Mouse (Mus musculus) thymus, adult 2 months (tissue): ENCODE data around the gene Adprhl2. TPM values are rescaled to one million over a fixed set of nuclear protein-coding genes. Genes with fewer than 3 reads are reported as not detected.
A peak's percentile ranks its signal among the peaks of the same experiment; 100 is the strongest.

Source experiments
- DNase-seq: peaks from one replicate; pipeline ENCODE4 v3.0.0; 2021
- H3K27ac ChIP-seq: fragments of 200-500 bp; 2 replicates; pipeline ENCODE4 v1.5.1; 2012; ENCODE audit warnings: low read length, control low read depth; ENCODE audit not compliant: control insufficient read depth, insufficient read depth
- H3K27me3 ChIP-seq: fragments of 200-500 bp; 2 replicates; pipeline ENCODE4 v1.6.1; 2012; ENCODE audit warnings: mild to moderate bottlenecking, low read length, moderate library complexity, mixed read lengths; ENCODE audit not compliant: control insufficient read depth, insufficient read depth
- H3K36me3 ChIP-seq: fragments of 200-500 bp; 2 replicates; pipeline ENCODE4 v1.6.1; 2012; ENCODE audit warnings: mild to moderate bottlenecking, low read length, moderate library complexity; ENCODE audit not compliant: control insufficient read depth, insufficient read depth
- H3K4me1 ChIP-seq: fragments of 200-500 bp; replicated peaks from 2 replicates; pipeline ENCODE4 v1.6.1; 2012; ENCODE audit warnings: low read length; ENCODE audit not compliant: control insufficient read depth, insufficient read depth
- H3K4me3 ChIP-seq: fragments of 200-500 bp; 2 replicates; pipeline ENCODE4 v1.5.1; 2012; ENCODE audit warnings: mild to moderate bottlenecking, low read length, control low read depth, moderate library complexity; ENCODE audit not compliant: control insufficient read depth, insufficient read depth
- CTCF ChIP-seq: fragments of 200-500 bp; IDR thresholded peaks from 2 replicates; pipeline ENCODE4 v1.5.1; 2012; ENCODE audit warnings: mild to moderate bottlenecking, control low read depth, low read length, moderate library complexity, borderline replicate concordance; ENCODE audit not compliant: control insufficient read depth, poor library complexity, insufficient read depth; ENCODE audit errors: extremely low read depth
- POLR2A ChIP-seq: fragments of 200-500 bp; IDR thresholded peaks from 2 replicates; pipeline ENCODE4 v1.6.1; 2012; ENCODE audit warnings: mild to moderate bottlenecking, low read length, control low read depth, moderate library complexity; ENCODE audit not compliant: control insufficient read depth, poor library complexity, insufficient read depth; ENCODE audit errors: extremely low read depth
- WGBS: fragments of 180-500 bp; shearing (Covaris S2); methylation state at CpG from one replicate; pipeline ENCODE4 v1.1.7; 2018; 5-methylcytosine and 5-hydroxymethylcytosine counted together
- polyA plus RNA-seq: library from polyadenylated mRNA; depleted of rRNA; stranded (reverse); fragments of >200 nt; gene quantifications from 2 replicates; pipeline ENCODE4 v1.2.3, GENCODE M21; 2012; rRNA removed

Gene Adprhl2
- polyA plus RNA-seq, result 66.0 and 67.9 TPM in 2 replicates

DNA sequence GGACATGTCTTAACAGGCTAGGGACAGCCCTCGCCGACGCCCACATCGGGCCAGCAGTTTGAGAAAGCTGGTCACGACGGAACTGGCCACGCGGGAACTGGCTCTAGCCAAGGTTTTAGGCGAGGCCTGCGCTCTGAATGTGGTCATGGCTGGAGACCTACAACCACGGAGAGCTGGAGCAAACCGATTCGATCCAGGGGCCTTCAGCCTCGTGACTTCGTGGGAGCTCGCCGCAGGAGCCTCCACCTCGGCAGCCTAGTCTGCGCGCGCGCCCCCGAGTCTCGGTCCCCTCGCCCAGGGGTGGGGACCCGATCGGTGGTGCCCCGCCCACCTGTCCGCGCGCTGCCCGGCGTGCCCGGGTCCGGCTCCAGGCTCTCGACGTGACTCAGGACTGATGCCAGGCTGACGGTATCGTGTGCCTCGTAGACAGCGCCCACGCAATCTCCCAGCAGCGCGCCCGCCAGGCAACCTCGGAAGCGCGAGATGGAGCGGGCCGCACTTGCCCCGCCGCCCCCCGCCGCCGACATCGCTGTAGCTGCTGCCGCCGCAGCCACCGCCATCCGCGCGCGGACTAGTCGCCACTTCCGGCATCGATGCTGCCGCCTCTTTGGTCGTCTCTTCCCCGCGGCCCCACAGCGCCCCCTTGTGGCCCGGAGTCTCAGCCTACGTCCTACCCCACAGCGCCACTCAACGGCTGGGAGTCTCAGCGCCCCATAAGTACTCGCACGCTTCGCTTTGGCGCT is at the start of gene Adprhl2:
Gene Adprhl2 (minus strand): TSS at position 593 of the 743 bp plus-strand sequence.
- H3K4me3 ChIP-seq, result peak within 1 kb of the TSS; percentile 59
- peaks cover 18% of the 10 kb centered on the region for H3K36me3 ChIP-seq
- H3K4me1 ChIP-seq, result peaks cover 4% of the 10 kb centered on the region
- H3K27ac ChIP-seq, result no peak within 1 kb of the TSS
- TF ChIP-seq POLR2A, result 0 out of 2 replicates have a peak, but pooled peaks have one; percentile 68
- peak; percentile 100 for TF ChIP-seq CTCF
- H3K27me3 ChIP-seq, result no peaks in the 10 kb centered on the region
- under 1% methylated on average over 80 of the region's 80 CpGs for WGBS
- DNase-seq, result peak; percentile 99

GRCm38 (mm10) chr4:126360069-126360468 is 38.6 kb upstream of the Adprhl2 start:
- H3K4me1 ChIP-seq, result no peaks in the 10 kb centered on the region
- 100% methylated on average over 1 of the region's 1 CpGs for WGBS
- no peak for DNase-seq

GRCm38 (mm10) chr4:126343451-126343850 is 21.9 kb upstream of the Adprhl2 start:
- Histone ChIP-seq H3K4me1 (no peaks in the 10 kb centered on the region), H3K27ac (no peak overlapping the region), H3K27me3 (no peaks in the 10 kb centered on the region), H3K36me3 (peaks cover 8% of the 10 kb centered on the region), H3K4me3 (no peak overlapping the region)
- no peak for DNase-seq
- 96% methylated on average over 4 of the region's 4 CpGs for WGBS
- TF ChIP-seq POLR2A, result no peak
- TF ChIP-seq CTCF, result no peak

More at GRCm38 (mm10) chr4:126360069-126360468, 38.6 kb upstream of the Adprhl2 start:
- Histone ChIP-seq H3K27ac (no peak overlapping the region), H3K36me3 (peaks cover 7% of the 10 kb centered on the region; the same call in 1 of the 2 replicates), H3K4me3 (no peak overlapping the region), H3K27me3 (no peaks in the 10 kb centered on the region)
- TF ChIP-seq POLR2A (no peak), CTCF (no peak)

- WGBS, result 56% methylated on average over 4 of the region's 4 CpGs
- no peaks in the 10 kb centered on the region for H3K27me3 ChIP-seq
- no peak overlapping the region for H3K4me3 ChIP-seq
- H3K27ac ChIP-seq, result no peak overlapping the region
- H3K36me3 ChIP-seq, result no peaks in the 10 kb centered on the region
- no peaks in the 10 kb centered on the region for H3K4me1 ChIP-seq
- no peak for DNase-seq
- TF ChIP-seq CTCF (no peak), POLR2A (no peak)
These were observed 18.0 kb upstream of the Adprhl2 start for GRCm38 (mm10) chr4:126339461-126339860.

DNA sequence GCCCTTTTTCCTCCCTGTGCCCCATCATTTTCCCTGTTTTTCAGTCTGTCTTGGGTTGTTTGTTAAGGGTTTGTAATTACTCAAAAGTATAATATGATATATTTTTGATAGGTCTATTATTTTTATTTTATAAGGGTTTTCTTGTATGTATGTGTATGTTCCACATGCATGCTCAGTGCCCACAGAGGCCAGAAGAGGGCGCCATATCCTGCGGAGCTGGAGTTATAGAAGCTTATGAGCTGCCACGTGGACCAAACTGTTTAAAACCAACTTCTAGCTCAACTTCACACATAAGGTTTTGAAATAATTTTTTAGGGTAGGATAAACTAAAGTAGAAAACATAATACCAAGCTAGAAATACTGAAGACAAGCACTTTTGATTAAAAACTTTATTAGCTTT is 10.9 kb upstream of the Adprhl2 start:
- Histone ChIP-seq H3K4me1 (no peaks in the 10 kb centered on the region), H3K27me3 (no peaks in the 10 kb centered on the region), H3K36me3 (no peaks in the 10 kb centered on the region), H3K27ac (no peak overlapping the region), H3K4me3 (no peak overlapping the region)
- DNase-seq, result peak; percentile 19
- WGBS, result 69% methylated on average over 3 of the region's 3 CpGs
- no peak for TF ChIP-seq CTCF
- TF ChIP-seq POLR2A, result no peak

DNA sequence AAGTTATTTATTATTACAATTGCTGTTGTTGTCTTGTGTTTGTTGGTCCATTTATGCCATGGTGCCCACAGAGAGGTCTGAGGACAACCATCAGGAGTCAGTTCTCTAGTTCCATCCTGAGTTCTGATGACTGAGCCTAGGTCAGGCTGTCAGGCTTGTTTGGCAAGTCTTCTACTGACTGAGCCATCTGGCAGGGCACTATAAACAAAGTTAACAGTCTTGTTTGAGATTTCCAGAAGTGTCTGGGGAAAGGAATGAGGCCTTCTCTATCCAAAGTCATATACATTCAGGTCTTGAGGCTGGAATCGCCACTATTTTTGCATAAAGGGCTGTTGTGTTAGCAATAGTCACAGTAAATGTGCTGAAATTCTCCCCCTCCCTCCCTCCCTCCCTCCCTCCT is 10.2 kb upstream of the Adprhl2 start:
- no peak overlapping the region for H3K4me3 ChIP-seq
- no peak for TF ChIP-seq POLR2A
- TF ChIP-seq CTCF, result no peak
- H3K36me3 ChIP-seq, result no peaks in the 10 kb centered on the region
- no peak overlapping the region for H3K27ac ChIP-seq
- 100% methylated on average over 1 of the region's 1 CpGs for WGBS
- no peaks in the 10 kb centered on the region for H3K27me3 ChIP-seq
- DNase-seq, result no peak
- H3K4me1 ChIP-seq, result no peaks in the 10 kb centered on the region

- TF ChIP-seq POLR2A, result no peak
- TF ChIP-seq CTCF, result no peak
- Histone ChIP-seq H3K27me3 (no peaks in the 10 kb centered on the region), H3K4me1 (no peaks in the 10 kb centered on the region), H3K36me3 (no peaks in the 10 kb centered on the region), H3K4me3 (no peak overlapping the region), H3K27ac (no peak overlapping the region)
- over 99% methylated on average over 4 of the region's 4 CpGs for WGBS
- DNase-seq, result no peak
These were observed 8.8 kb upstream of the Adprhl2 start for GRCm38 (mm10) chr4:126330295-126330694.
